Mouse (Mus musculus) kidney, postnatal 10 days (tissue): ENCODE results near the gene Vti1a.
A peak's percentile ranks its signal among the peaks of the same experiment; 100 is the strongest.

Experiments
- DNase-seq: peaks from one replicate; pipeline ENCODE4 v3.0.0; 2021; ENCODE audit warnings: mixed read lengths

Gene Vti1a

GRCm38 (mm10) chr19:55564104-55564938 is 248.2 kb downstream of the Vti1a start:
- DNase-seq: no peak

- no peak for DNase-seq
Measured at GRCm38 (mm10) chr19:55565111-55565510, 249.0 kb downstream of the Vti1a start.

- no peak for DNase-seq
Measured at GRCm38 (mm10) chr19:55565523-55566369, 249.7 kb downstream of the Vti1a start.

GRCm38 (mm10) chr19:55569114-55569513 is 253.0 kb downstream of the Vti1a start:
- no peak for DNase-seq

GRCm38 (mm10) chr19:55569894-55570293 is 253.8 kb downstream of the Vti1a start:
- DNase-seq: no peak

- no peak for DNase-seq
Measured at GRCm38 (mm10) chr19:55570520-55571296, 254.6 kb downstream of the Vti1a start.

GRCm38 (mm10) chr19:55571486-55571885 is 255.4 kb downstream of the Vti1a start:
- no peak for DNase-seq

- no peak for DNase-seq
Measured at GRCm38 (mm10) chr19:55577306-55578042, 261.4 kb downstream of the Vti1a start.

- peak; percentile 71 for DNase-seq
Measured at GRCm38 (mm10) chr19:55578094-55579085, 262.3 kb downstream of the Vti1a start.

GRCm38 (mm10) chr19:55579310-55579709 is 263.2 kb downstream of the Vti1a start:
- DNase-seq: no peak

- peak; percentile 77 for DNase-seq
Measured at GRCm38 (mm10) chr19:55580152-55580551, 264.1 kb downstream of the Vti1a start.

- DNase-seq: peak; percentile 88
Measured at GRCm38 (mm10) chr19:55580667-55581066, 264.6 kb downstream of the Vti1a start.

GRCm38 (mm10) chr19:55582896-55583653 is 267.0 kb downstream of the Vti1a start:
- no peak for DNase-seq

GRCm38 (mm10) chr19:55585270-55586224 is 269.5 kb downstream of the Vti1a start:
- no peak for DNase-seq

- DNase-seq: no peak
Measured at GRCm38 (mm10) chr19:55587638-55588421, 271.7 kb downstream of the Vti1a start.

- DNase-seq: no peak
Measured at GRCm38 (mm10) chr19:55588948-55589896, 273.1 kb downstream of the Vti1a start.
